In the genomic region with DNA sequence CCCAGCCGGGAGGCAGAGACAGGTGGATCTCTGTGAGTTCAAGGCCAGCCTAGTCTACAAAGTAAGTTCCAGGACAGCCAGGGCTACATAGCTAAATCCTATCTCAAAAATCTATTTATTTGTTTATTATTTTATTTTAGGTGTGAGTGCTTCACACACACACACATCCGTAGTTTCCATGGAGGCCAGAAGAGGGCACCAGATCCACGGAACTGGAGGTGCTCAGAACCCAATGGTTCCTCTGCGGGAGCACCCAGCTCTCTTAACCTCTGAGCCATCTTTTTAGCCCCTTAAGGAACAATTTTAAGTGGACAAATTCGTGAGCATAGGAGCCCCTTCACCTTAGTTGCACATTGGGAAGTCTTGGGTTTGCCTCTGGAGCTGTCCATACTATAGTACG, we compare ENCODE assay signal across 9 mouse cellular contexts. TPM values are rescaled to one million over a fixed set of nuclear protein-coding genes. Genes with fewer than 3 reads are reported as not detected.
DNase-seq lines count a peak whose midpoint lies in the region; ATAC-seq and TF ChIP-seq lines count a peak whose summit lies in the region.
"Had no signal": no experiment of that assay in that cellular context is flagged by ENCODE, and none has a peak within 500 bp of the region (broad histone marks: within the 10 kb centered on the region; RNA-seq: fewer than 3 reads in every experiment).

No protein-coding gene starts in this region.

- DNase-seq in forebrain, embryonic 11.5 days (ENCODE audit: low spot score), result peak; percentile 65
- DNase-seq in midbrain, postnatal 0 days (ENCODE audit: low spot score), result peak; percentile 40
- DNase-seq in brain, embryonic 14.5 days (ENCODE audit: low read depth), result peak; percentile 52
- DNase-seq in heart, postnatal 4 days, result peak; percentile 63
- DNase-seq in lung, adult 2 months, result peak; percentile 49
- DNase-seq in stomach, postnatal 0 days (ENCODE audit: low spot score), result peak; percentile 61

- WGBS in forebrain, embryonic 11.5 days, result 42% methylated on average over 6 of the region's 6 CpGs
- WGBS in forebrain, embryonic 16.5 days, result 42% methylated on average over 6 of the region's 6 CpGs
- 37% methylated on average over 6 of the region's 6 CpGs for WGBS in midbrain, postnatal 0 days
- 40% methylated on average over 6 of the region's 6 CpGs for WGBS in midbrain, embryonic 15.5 days
- 37% methylated on average over 6 of the region's 6 CpGs for WGBS in lung, adult 2 months
- WGBS in stomach, postnatal 0 days, result 44% methylated on average over 6 of the region's 6 CpGs

- no peaks in the 10 kb centered on the region for H3K9me3 ChIP-seq in forebrain, embryonic 11.5 days (ENCODE audit: control insufficient read depth, low read length)
- H3K9me3 ChIP-seq in forebrain, embryonic 16.5 days (ENCODE audit: control insufficient read depth, low read length), result no peaks in the 10 kb centered on the region
- H3K9me3 ChIP-seq in midbrain, postnatal 0 days (ENCODE audit: low read length), result no peaks in the 10 kb centered on the region
- H3K9me3 ChIP-seq in midbrain, embryonic 15.5 days, result no peaks in the 10 kb centered on the region
- no peaks in the 10 kb centered on the region for H3K9me3 ChIP-seq in stomach, postnatal 0 days (ENCODE audit: control insufficient read depth, low read length)

- ATAC-seq in forebrain, embryonic 11.5 days (replicated peaks; ENCODE audit: low FRiP score), result no peak
- no peak for ATAC-seq in forebrain, embryonic 16.5 days
- 0 out of 2 replicates have a peak, but pooled peaks have one; percentile 27 for ATAC-seq in midbrain, postnatal 0 days (ENCODE audit: low FRiP score)
- no peak for ATAC-seq in midbrain, embryonic 15.5 days (replicated peaks)
- ATAC-seq in stomach, postnatal 0 days (ENCODE audit: low FRiP score, low TSS enrichment), result no peak

- TF ChIP-seq POLR2A in brain, embryonic 14.5 days (IDR thresholded peaks at IDR 0.05; ENCODE audit: borderline replicate concordance, extremely low read depth, insufficient read depth, insufficient read length, poor library complexity, severe bottlenecking), result no peak
- no peak for TF ChIP-seq POLR2A in lung, adult 2 months (IDR thresholded peaks at IDR 0.05; ENCODE audit: borderline replicate concordance, extremely low read depth, low read depth, low read length)

- H3K36me3 ChIP-seq in forebrain, embryonic 11.5 days (ENCODE audit: control insufficient read depth, insufficient read depth, low read length), result no peaks in the 10 kb centered on the region
- no peaks in the 10 kb centered on the region for H3K36me3 ChIP-seq in forebrain, embryonic 16.5 days (ENCODE audit: control insufficient read depth, insufficient read depth)
- no peaks in the 10 kb centered on the region for H3K36me3 ChIP-seq in midbrain, postnatal 0 days (ENCODE audit: insufficient read depth, low read length)
- no peaks in the 10 kb centered on the region for H3K36me3 ChIP-seq in midbrain, embryonic 15.5 days (replicated peaks)
- no peaks in the 10 kb centered on the region for H3K36me3 ChIP-seq in stomach, postnatal 0 days (ENCODE audit: control insufficient read depth, insufficient read depth, low read length)

- TF ChIP-seq EP300 in stomach, postnatal 0 days (optimal IDR thresholded peaks at IDR 0.05), result no peak

- no peaks in the 10 kb centered on the region for H3K4me1 ChIP-seq in forebrain, embryonic 11.5 days (replicated peaks; ENCODE audit: control insufficient read depth, insufficient read depth, low read length)
- H3K4me1 ChIP-seq in forebrain, embryonic 16.5 days (replicated peaks; ENCODE audit: control insufficient read depth, insufficient read depth, low read length), result peaks cover 15% of the 10 kb centered on the region
- H3K4me1 ChIP-seq in midbrain, postnatal 0 days (ENCODE audit: insufficient read depth, low read length), result no peaks in the 10 kb centered on the region
- H3K4me1 ChIP-seq in midbrain, embryonic 15.5 days, result peaks cover 2% of the 10 kb centered on the region; the same call in 1 of the 2 replicates
- 0 out of 2 replicates have a peak, but pooled peaks cover 3% of the 10 kb centered on the region for H3K4me1 ChIP-seq in lung, adult 2 months (ENCODE audit: control insufficient read depth, insufficient read depth, low read length)
- no peaks in the 10 kb centered on the region for H3K4me1 ChIP-seq in stomach, postnatal 0 days (replicated peaks; ENCODE audit: control insufficient read depth, insufficient read depth)

- H3K27ac ChIP-seq in forebrain, embryonic 11.5 days (ENCODE audit: low read depth, low read length), result no peak overlapping the region
- H3K27ac ChIP-seq in forebrain, embryonic 16.5 days (ENCODE audit: low read length), result no peak overlapping the region
- H3K27ac ChIP-seq in midbrain, postnatal 0 days (ENCODE audit: low read depth, low read length), result no peak overlapping the region
- H3K27ac ChIP-seq in midbrain, embryonic 15.5 days, result no peak overlapping the region
- no peak overlapping the region for H3K27ac ChIP-seq in stomach, postnatal 0 days (replicated peaks)

- H3K4me3 ChIP-seq in forebrain, embryonic 11.5 days (ENCODE audit: low read depth, low read length), result no peak overlapping the region
- H3K4me3 ChIP-seq in forebrain, embryonic 16.5 days (replicated peaks; ENCODE audit: low read length), result no peak overlapping the region
- H3K4me3 ChIP-seq in midbrain, postnatal 0 days (ENCODE audit: low read depth, low read length), result no peak overlapping the region
- H3K4me3 ChIP-seq in midbrain, embryonic 15.5 days, result no peak overlapping the region
- H3K4me3 ChIP-seq in lung, adult 2 months (replicated peaks; ENCODE audit: extremely low read depth, low read depth, low read length), result no peak overlapping the region
- no peak overlapping the region for H3K4me3 ChIP-seq in stomach, postnatal 0 days (ENCODE audit: low read depth, low read length)

- H3K27me3 ChIP-seq in forebrain, embryonic 11.5 days (ENCODE audit: control insufficient read depth, insufficient read depth, low read length), result no peaks in the 10 kb centered on the region
- no peaks in the 10 kb centered on the region for H3K27me3 ChIP-seq in forebrain, embryonic 16.5 days (replicated peaks; ENCODE audit: control insufficient read depth, insufficient read depth, low read length)
- no peaks in the 10 kb centered on the region for H3K27me3 ChIP-seq in midbrain, postnatal 0 days (ENCODE audit: insufficient read depth, low read length)
- H3K27me3 ChIP-seq in midbrain, embryonic 15.5 days (replicated peaks), result no peaks in the 10 kb centered on the region
- no peaks in the 10 kb centered on the region for H3K27me3 ChIP-seq in stomach, postnatal 0 days (ENCODE audit: control insufficient read depth, insufficient read depth, low read length)

- no peak overlapping the region for H3K9ac ChIP-seq in forebrain, embryonic 11.5 days (ENCODE audit: low read length)
- no peak overlapping the region for H3K9ac ChIP-seq in forebrain, embryonic 16.5 days (replicated peaks; ENCODE audit: low read depth, low read length)
- no peak overlapping the region for H3K9ac ChIP-seq in midbrain, postnatal 0 days (replicated peaks; ENCODE audit: low read length, poor library complexity, severe bottlenecking)
- no peak overlapping the region for H3K9ac ChIP-seq in midbrain, embryonic 15.5 days
- no peak overlapping the region for H3K9ac ChIP-seq in stomach, postnatal 0 days (ENCODE audit: low read length)

- peak; percentile 75 for TF ChIP-seq CTCF in midbrain, postnatal 0 days (IDR thresholded peaks at IDR 0.05)
- TF ChIP-seq CTCF in brain, embryonic 14.5 days (IDR thresholded peaks at IDR 0.05; ENCODE audit: borderline replicate concordance, extremely low read depth, insufficient read depth, insufficient read length), result peak; percentile 69; the same call in 1 of the 2 replicates
- TF ChIP-seq CTCF in lung, adult 2 months (IDR thresholded peaks at IDR 0.05; ENCODE audit: insufficient read depth, low read length), result peak; percentile 65
- TF ChIP-seq CTCF in stomach, postnatal 0 days (IDR thresholded peaks at IDR 0.05; ENCODE audit: low read depth), result peak; percentile 76

- no peak overlapping the region for H3K4me2 ChIP-seq in forebrain, embryonic 11.5 days (ENCODE audit: low read depth, low read length, severe bottlenecking)
- H3K4me2 ChIP-seq in forebrain, embryonic 16.5 days (ENCODE audit: low read length), result no peak overlapping the region
- H3K4me2 ChIP-seq in midbrain, postnatal 0 days (ENCODE audit: low read depth, low read length, poor library complexity, severe bottlenecking), result no peak overlapping the region
- H3K4me2 ChIP-seq in midbrain, embryonic 15.5 days, result no peak overlapping the region
- H3K4me2 ChIP-seq in stomach, postnatal 0 days (replicated peaks; ENCODE audit: low read depth), result no peak overlapping the region

RNA-seq across cellular contexts. Expression of gene Slc28a3, which starts 20.0 kb away (rescaled TPM):
- polyA plus RNA-seq in forebrain, embryonic 11.5 days (2014; fragmentation: Nextera tagmentation; extraction: Ambion mirVana), result not detected in 2 replicates
- not detected in 2 replicates for polyA plus RNA-seq in forebrain, embryonic 16.5 days (2015; fragmentation: Nextera tagmentation; extraction: Ambion mirVana)
- 0.19 TPM in 1 of 2 replicates, not detected in the other for total RNA-seq in midbrain, postnatal 0 days (2014; rRNA removed)
- polyA plus RNA-seq in midbrain, postnatal 0 days (2015; fragmentation: Nextera tagmentation; extraction: Ambion mirVana), result not detected in 2 replicates
- 0.04 and 0.05 TPM in 2 replicates for polyA plus RNA-seq in midbrain, embryonic 15.5 days (2015; fragmentation: Nextera tagmentation; extraction: Ambion mirVana)
- 0.03 and 0.15 TPM in 2 replicates for polyA plus RNA-seq in brain, embryonic 14.5 days (2012; rRNA removed)
- not detected for total RNA-seq in heart, postnatal 4 days (2021)
- polyA plus RNA-seq in lung, adult 2 months (2012; rRNA removed), result 0.26 and 2.0 TPM in 2 replicates
- 5.8 and 6.9 TPM in 2 replicates for polyA plus RNA-seq in stomach, postnatal 0 days (2015; fragmentation: Nextera tagmentation; extraction: Ambion mirVana)
- polyA plus RNA-seq: heart, embryonic 14.5 days had no signal
